8 mouse cellular contexts compared by ENCODE assay signal in genomic region chr4:137726739-137727505, GRCm38 (mm10).
DNase-seq lines count a peak whose midpoint lies in the region; ATAC-seq and TF ChIP-seq lines count a peak whose summit lies in the region.

No protein-coding gene starts in this region.

- no peak for TF ChIP-seq POLR2A in cerebellum, adult 2 months (IDR thresholded peaks at IDR 0.05; ENCODE audit: borderline replicate concordance, insufficient read depth, low read length)

- no peak overlapping the region for H3K4me2 ChIP-seq in heart, embryonic 14.5 days (ENCODE audit: low read length)
- no peak overlapping the region for H3K4me2 ChIP-seq in hindbrain, embryonic 11.5 days (replicated peaks; ENCODE audit: low read depth, low read length)
- H3K4me2 ChIP-seq in midbrain, embryonic 15.5 days = 0 out of 2 replicates have a peak overlapping the region, but pooled peaks have one; percentile 18

- peaks cover 50% of the 10 kb centered on the region for H3K27me3 ChIP-seq in heart, embryonic 14.5 days (ENCODE audit: control insufficient read depth, insufficient read depth, low read length)
- no peaks in the 10 kb centered on the region for H3K27me3 ChIP-seq in cerebellum, adult 2 months (ENCODE audit: control insufficient read depth, insufficient read depth, low read length)
- peaks cover 9% of the 10 kb centered on the region; the same call in 1 of the 2 replicates for H3K27me3 ChIP-seq in hindbrain, embryonic 11.5 days (ENCODE audit: control insufficient read depth, insufficient read depth, low read length)
- peaks cover 9% of the 10 kb centered on the region; the same call in 1 of the 2 replicates for H3K27me3 ChIP-seq in midbrain, embryonic 15.5 days (replicated peaks)

- no peak overlapping the region for H3K4me3 ChIP-seq in heart, embryonic 14.5 days (ENCODE audit: control insufficient read depth in 1 of 2, insufficient read depth in 1 of 2, low read depth in 1 of 2, low read length in 2 of 2)
- H3K4me3 ChIP-seq in cerebellum, adult 2 months (replicated peaks; ENCODE audit: insufficient read depth, low read depth, low read length) = no peak overlapping the region
- H3K4me3 ChIP-seq in hindbrain, embryonic 11.5 days (ENCODE audit: low read depth, low read length) = no peak overlapping the region
- H3K4me3 ChIP-seq in midbrain, embryonic 15.5 days = no peak overlapping the region

- TF ChIP-seq CTCF in cerebellum, adult 2 months (IDR thresholded peaks at IDR 0.05; ENCODE audit: borderline replicate concordance, insufficient read depth, low read depth, low read length) = no peak

- no peaks in the 10 kb centered on the region for H3K9me3 ChIP-seq in heart, embryonic 14.5 days (ENCODE audit: control insufficient read depth, low read length)
- H3K9me3 ChIP-seq in hindbrain, embryonic 11.5 days (ENCODE audit: control insufficient read depth, low read length) = no peaks in the 10 kb centered on the region
- no peaks in the 10 kb centered on the region for H3K9me3 ChIP-seq in midbrain, embryonic 15.5 days

- no peak for DNase-seq in heart, adult 8-10 months (ENCODE audit: low spot score)
- peak; percentile 77 to 79 for DNase-seq in cerebellum, adult 2 months
- no peak for DNase-seq in hindbrain, embryonic 11.5 days (ENCODE audit: low spot score)
- DNase-seq in adrenal gland, postnatal 10 days = no peak
- DNase-seq in thymus, postnatal 36 days = no peak
- DNase-seq in adrenal gland, postnatal 25 days = no peak

- 73% methylated on average over 18 of the region's 18 CpGs for WGBS in heart, embryonic 14.5 days
- 20% methylated on average over 18 of the region's 18 CpGs for WGBS in cerebellum, adult 2 months
- 81% methylated on average over 18 of the region's 18 CpGs for WGBS in hindbrain, embryonic 11.5 days
- 71% methylated on average over 18 of the region's 18 CpGs for WGBS in midbrain, embryonic 15.5 days

- no peaks in the 10 kb centered on the region for H3K36me3 ChIP-seq in heart, embryonic 14.5 days (ENCODE audit: control insufficient read depth, insufficient read depth, low read length)
- no peaks in the 10 kb centered on the region for H3K36me3 ChIP-seq in hindbrain, embryonic 11.5 days (ENCODE audit: control insufficient read depth, insufficient read depth, low read length)
- H3K36me3 ChIP-seq in midbrain, embryonic 15.5 days (replicated peaks) = no peaks in the 10 kb centered on the region

- no peak overlapping the region for H3K9ac ChIP-seq in heart, embryonic 14.5 days (ENCODE audit: low read length)
- H3K9ac ChIP-seq in hindbrain, embryonic 11.5 days (ENCODE audit: low read depth, low read length) = no peak overlapping the region
- H3K9ac ChIP-seq in midbrain, embryonic 15.5 days = no peak overlapping the region

- no peaks in the 10 kb centered on the region; a peak in 1 of 4 replicates for H3K4me1 ChIP-seq in heart, embryonic 14.5 days (ENCODE audit: control insufficient read depth in 2 of 2, insufficient read depth in 2 of 2, low read length in 2 of 2)
- peaks cover 49% of the 10 kb centered on the region for H3K4me1 ChIP-seq in cerebellum, adult 2 months (ENCODE audit: control insufficient read depth, insufficient read depth, low read length)
- H3K4me1 ChIP-seq in hindbrain, embryonic 11.5 days (replicated peaks; ENCODE audit: control insufficient read depth, insufficient read depth, low read length) = peaks cover 23% of the 10 kb centered on the region
- H3K4me1 ChIP-seq in midbrain, embryonic 15.5 days = peaks cover 53% of the 10 kb centered on the region

- ATAC-seq in heart, embryonic 14.5 days (ENCODE audit: insufficient number of reproducible peaks, insufficient read depth, low FRiP score, low read depth) = 0 out of 2 replicates have a peak, but pooled peaks have one; percentile 3
- no peak for ATAC-seq in hindbrain, embryonic 11.5 days (ENCODE audit: low FRiP score)
- ATAC-seq in midbrain, embryonic 15.5 days (replicated peaks) = 0 out of 2 replicates have a peak, but pooled peaks have one; percentile 0

- H3K27ac ChIP-seq in heart, embryonic 14.5 days (replicated peaks in 1 of 2; ENCODE audit: control insufficient read depth in 1 of 2, insufficient read depth in 1 of 2, low read depth in 2 of 2, low read length in 2 of 2) = no peak overlapping the region
- peak overlapping the region; percentile 39 for H3K27ac ChIP-seq in cerebellum, adult 2 months (ENCODE audit: insufficient read depth, low read length)
- H3K27ac ChIP-seq in hindbrain, embryonic 11.5 days (ENCODE audit: low read depth, low read length) = peak overlapping the region; percentile 51; the same call in 1 of the 2 replicates
- no peak overlapping the region for H3K27ac ChIP-seq in midbrain, embryonic 15.5 days

Comparison
In these comparisons a context has a peak if more than half of its experiments do, and no peak if none do; other contexts are left out.
1. H3K27ac ChIP-seq: peak in cerebellum, adult 2 months (single experiment) and hindbrain, embryonic 11.5 days (single experiment); none in heart, embryonic 14.5 days (0 of 2) and midbrain, embryonic 15.5 days (single experiment).
2. DNase-seq: peak in cerebellum, adult 2 months (2 of 2); none in heart, adult 8-10 months (single experiment), hindbrain, embryonic 11.5 days (single experiment), adrenal gland, postnatal 10 days (single experiment), thymus, postnatal 36 days (0 of 2) and adrenal gland, postnatal 25 days (single experiment).